8 mouse cellular contexts compared by ENCODE assay signal in genomic region chr4:140674345-140674926, GRCm38 (mm10). TPM values are rescaled to one million over a fixed set of nuclear protein-coding genes. Genes with fewer than 3 reads are reported as not detected.
DNase-seq lines count a peak whose midpoint lies in the region; ATAC-seq lines count a peak whose summit lies in the region.

No protein-coding gene starts in this region.

- no peak overlapping the region for H3K4me3 ChIP-seq in forebrain, embryonic 15.5 days

- no peak overlapping the region for H3K4me2 ChIP-seq in forebrain, embryonic 15.5 days (replicated peaks)

- 30% methylated on average over 13 of the region's 13 CpGs for WGBS in forebrain, embryonic 15.5 days

- no peak overlapping the region for H3K9ac ChIP-seq in forebrain, embryonic 15.5 days (replicated peaks)

- no peaks in the 10 kb centered on the region for H3K9me3 ChIP-seq in forebrain, embryonic 15.5 days

- ATAC-seq in cerebellum, adult (ENCODE audit: insufficient number of reproducible peaks, low FRiP score, low TSS enrichment) = peak; percentile 74; the same call in 1 of the 2 replicates
- ATAC-seq in forebrain, embryonic 15.5 days (replicated peaks) = 0 out of 2 replicates have a peak, but pooled peaks have one; percentile 29
- ATAC-seq in hematopoietic stem cell, adult 5-6 weeks (replicated peaks in 1 of 2; ENCODE audit: insufficient read depth in 1 of 2, low FRiP score in 2 of 2, low TSS enrichment in 1 of 2, low read depth in 1 of 2, poor library complexity in 2 of 2, severe bottlenecking in 2 of 2) = peak; percentile 88 to 90

- no peaks in the 10 kb centered on the region for H3K36me3 ChIP-seq in forebrain, embryonic 15.5 days

- no peak overlapping the region for H3K27ac ChIP-seq in forebrain, embryonic 15.5 days (replicated peaks)

- H3K27me3 ChIP-seq in forebrain, embryonic 15.5 days = no peaks in the 10 kb centered on the region

- H3K4me1 ChIP-seq in forebrain, embryonic 15.5 days = no peaks in the 10 kb centered on the region

- peak; percentile 88 for DNase-seq in MN1 (ENCODE audit: low spot score)
- DNase-seq in layer of hippocampus, postnatal 36 days = peak; percentile 67 to 71
- peak; percentile 79 to 88 for DNase-seq in lung, postnatal 4 days
- peak; percentile 81 for DNase-seq in right cerebral cortex, postnatal 14 days
- DNase-seq in urinary bladder, postnatal 14 days (ENCODE audit: low spot score) = peak; percentile 91

RNA-seq across cellular contexts. Expression of gene Arhgef10l, which starts 8.6 kb away (rescaled TPM):
- 24.5 and 26.9 TPM in 2 replicates for polyA plus RNA-seq in forebrain, embryonic 15.5 days (2015; fragmentation: Nextera tagmentation; extraction: Ambion mirVana)
- 5.4 and 8.2 TPM in 2 replicates for total RNA-seq in hematopoietic stem cell, adult 5-6 weeks (2017)
- total RNA-seq in layer of hippocampus, postnatal 36 days (2021) = 10 to 100 TPM; 41.7 to 43.9 TPM

RNA-seq across cellular contexts. Expression of gene Rcc2, which starts 25.9 kb away (rescaled TPM):
- 36.1 and 51.2 TPM in 2 replicates for polyA plus RNA-seq in forebrain, embryonic 15.5 days (2015; fragmentation: Nextera tagmentation; extraction: Ambion mirVana)
- total RNA-seq in hematopoietic stem cell, adult 5-6 weeks (2017) = 128 and 156 TPM in 2 replicates
- 10 to 100 TPM; 87.9 to 90.7 TPM for total RNA-seq in layer of hippocampus, postnatal 36 days (2021)

Comparison
In these comparisons a context has a peak if more than half of its experiments do, and no peak if none do; other contexts are left out.
1. ATAC-seq: peak in every context shown above with its lines; median percentile 89 in hematopoietic stem cell, adult 5-6 weeks; 74 in cerebellum, adult; 29 in forebrain, embryonic 15.5 days.